ENCODE assay signal across 7 mouse cellular contexts in genomic region chr9:95194158-95194557, GRCm38 (mm10).
DNase-seq lines count a peak whose midpoint lies in the region; ATAC-seq and TF ChIP-seq lines count a peak whose summit lies in the region.

No protein-coding gene starts in this region.

- DNase-seq in CD4-positive helper T cell, adult 2 months (ENCODE audit: low read depth, low spot score), result peak; percentile 21
- DNase-seq in Patski (ENCODE audit: low read depth, low spot score), result peak; percentile 38
- DNase-seq in heart, postnatal 10 days, result peak; percentile 56 to 64
- no peak for DNase-seq in left cerebral cortex, adult 9 months (ENCODE audit: low spot score in 2 of 2)
- no peak for DNase-seq in ovary, postnatal 14 days (ENCODE audit: low spot score)

- H3K9ac ChIP-seq in liver, embryonic 16.5 days (ENCODE audit: low read depth, low read length), result no peak overlapping the region
- H3K9ac ChIP-seq in forebrain, embryonic 15.5 days (replicated peaks), result no peak overlapping the region

- intact Hi-C loops in heart, postnatal 10 days (cut with DNase I), result loop anchor here (5.0 kb wide), 1 partner anchor 122 kb away; no protein-coding TSS in a partner anchor

- no peak for ATAC-seq in Patski
- ATAC-seq in liver, embryonic 16.5 days (ENCODE audit: low read depth), result peak; percentile 27; the same call in 1 of the 2 replicates
- no peak for ATAC-seq in forebrain, embryonic 15.5 days (replicated peaks)

- no peak overlapping the region for H3K4me2 ChIP-seq in liver, embryonic 16.5 days (ENCODE audit: low read depth, low read length)
- H3K4me2 ChIP-seq in forebrain, embryonic 15.5 days (replicated peaks), result no peak overlapping the region

- peaks cover 7% of the 10 kb centered on the region; the same call in 1 of the 2 replicates for H3K4me1 ChIP-seq in liver, embryonic 16.5 days (ENCODE audit: control insufficient read depth, low read depth, low read length)
- H3K4me1 ChIP-seq in forebrain, embryonic 15.5 days, result no peaks in the 10 kb centered on the region

- H3K4me3 ChIP-seq in liver, embryonic 16.5 days (ENCODE audit: low read depth, low read length), result no peak overlapping the region
- no peak overlapping the region for H3K4me3 ChIP-seq in forebrain, embryonic 15.5 days

- POLR2A ChIA-PET in Patski (lab: Charles Lee), result no interaction called here

- no peak for TF ChIP-seq CTCF in Patski (IDR thresholded peaks at IDR 0.05)

- H3K27ac ChIP-seq in liver, embryonic 16.5 days (ENCODE audit: low read length), result no peak overlapping the region
- H3K27ac ChIP-seq in forebrain, embryonic 15.5 days (replicated peaks), result no peak overlapping the region

- no peaks in the 10 kb centered on the region for H3K9me3 ChIP-seq in liver, embryonic 16.5 days (replicated peaks; ENCODE audit: control insufficient read depth, low read length)
- H3K9me3 ChIP-seq in forebrain, embryonic 15.5 days, result no peaks in the 10 kb centered on the region

- WGBS in liver, embryonic 16.5 days (ENCODE audit: insufficient replicate concordance), result 19% methylated on average over 5 of the region's 5 CpGs
- 83% methylated on average over 5 of the region's 5 CpGs for WGBS in forebrain, embryonic 15.5 days

- no peaks in the 10 kb centered on the region for H3K36me3 ChIP-seq in liver, embryonic 16.5 days (ENCODE audit: control insufficient read depth, insufficient read depth)
- no peaks in the 10 kb centered on the region for H3K36me3 ChIP-seq in forebrain, embryonic 15.5 days

- in situ Hi-C loops in Patski (cut with MboI; ENCODE audit: low pct_unique_long_range_greater_than_20kb), result loop anchor here (5.0 to 10.0 kb wide), 2 partner anchors 37 to 211 kb away; partner anchors contain the start of gene Chst2

- CTCF ChIA-PET in Patski (lab: Charles Lee), result no interaction called here

- H3K27me3 ChIP-seq in Patski, result no peaks in the 10 kb centered on the region
- no peaks in the 10 kb centered on the region for H3K27me3 ChIP-seq in liver, embryonic 16.5 days (ENCODE audit: control insufficient read depth, insufficient read depth, low read depth, low read length)
- H3K27me3 ChIP-seq in forebrain, embryonic 15.5 days, result no peaks in the 10 kb centered on the region

Comparison
In these comparisons a context has a peak if more than half of its experiments do, and no peak if none do; other contexts are left out.
1. DNase-seq: peak in CD4-positive helper T cell, adult 2 months (single experiment), Patski (single experiment) and heart, postnatal 10 days (2 of 2); none in left cerebral cortex, adult 9 months (0 of 2) and ovary, postnatal 14 days (single experiment).